In the genomic region with DNA sequence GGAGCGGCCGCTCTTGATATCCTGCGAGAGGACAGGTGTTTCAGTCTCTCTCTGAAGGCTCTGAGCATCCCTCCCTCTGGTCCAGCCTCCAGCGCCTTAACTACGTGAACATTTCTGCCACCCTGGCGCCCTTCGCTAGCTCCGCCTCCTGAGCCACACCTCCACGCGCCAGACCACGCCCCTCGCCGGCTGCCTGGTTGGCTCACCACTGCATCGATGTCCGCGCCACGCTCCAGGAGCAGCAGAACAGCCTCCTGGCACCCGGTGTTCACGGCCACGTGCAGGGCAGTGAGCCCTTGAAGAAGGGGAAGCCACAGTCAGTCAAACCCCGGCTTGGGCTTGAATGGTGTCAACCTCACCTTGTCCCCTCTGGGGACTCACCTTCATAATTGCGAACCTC, we compare ENCODE assay signal across 8 mouse cellular contexts. TPM values are rescaled to one million over a fixed set of nuclear protein-coding genes. Genes with fewer than 3 reads are reported as not detected.
DNase-seq lines count a peak whose midpoint lies in the region; ATAC-seq and TF ChIP-seq lines count a peak whose summit lies in the region.

No protein-coding gene starts in this region.

- ATAC-seq in heart, embryonic 12.5 days (ENCODE audit: insufficient number of reproducible peaks, low FRiP score) = peak; percentile 22; the same call in 1 of the 2 replicates
- peak; percentile 61; the same call in 1 of the 2 replicates for ATAC-seq in kidney, embryonic 15.5 days (replicated peaks; ENCODE audit: low FRiP score)

- no peak overlapping the region for H3K27ac ChIP-seq in cerebellum, adult 2 months (ENCODE audit: insufficient read depth, low read length)
- H3K27ac ChIP-seq in heart, embryonic 12.5 days (ENCODE audit: poor library complexity, severe bottlenecking) = no peak overlapping the region
- H3K27ac ChIP-seq in kidney, embryonic 15.5 days = no peak overlapping the region

- H3K36me3 ChIP-seq in heart, embryonic 12.5 days = no peaks in the 10 kb centered on the region
- H3K36me3 ChIP-seq in kidney, embryonic 15.5 days = no peaks in the 10 kb centered on the region

- no peak overlapping the region for H3K9ac ChIP-seq in heart, embryonic 12.5 days
- no peak overlapping the region for H3K9ac ChIP-seq in kidney, embryonic 15.5 days

- 2% methylated on average over 22 of the region's 22 CpGs for WGBS in cerebellum, adult 2 months
- WGBS in heart, embryonic 12.5 days = 3% methylated on average over 22 of the region's 22 CpGs
- WGBS in kidney, embryonic 15.5 days = 5% methylated on average over 22 of the region's 22 CpGs

- TF ChIP-seq POLR2A in cerebellum, adult 2 months (IDR thresholded peaks at IDR 0.05; ENCODE audit: borderline replicate concordance, insufficient read depth, low read length) = no peak

- no peaks in the 10 kb centered on the region for H3K9me3 ChIP-seq in heart, embryonic 12.5 days (replicated peaks)
- H3K9me3 ChIP-seq in kidney, embryonic 15.5 days (replicated peaks) = no peaks in the 10 kb centered on the region

- H3K4me2 ChIP-seq in heart, embryonic 12.5 days = peak overlapping the region; percentile 53
- peak overlapping the region; percentile 49 for H3K4me2 ChIP-seq in kidney, embryonic 15.5 days

- DNase-seq in cerebellum, postnatal 10 days = peak; percentile 75 to 80
- DNase-seq in cerebellum, adult 2 months = no peak
- peak; percentile 61 for DNase-seq in Muller cell, postnatal 12 days (ENCODE audit: inconsistent ontology term)
- DNase-seq in lung, postnatal 36 days = peak; percentile 76
- no peak for DNase-seq in adipocyte (ENCODE audit: low spot score)
- DNase-seq in c-Kit-positive CD71-positive TER-119-positive erythroid progenitor cells, embryonic 14.5 days (ENCODE audit: low spot score) = no peak

- no peaks in the 10 kb centered on the region for H3K4me1 ChIP-seq in cerebellum, adult 2 months (ENCODE audit: control insufficient read depth, insufficient read depth, low read length)
- H3K4me1 ChIP-seq in heart, embryonic 12.5 days (replicated peaks) = peaks cover 27% of the 10 kb centered on the region
- H3K4me1 ChIP-seq in kidney, embryonic 15.5 days = peaks cover 27% of the 10 kb centered on the region

- H3K4me3 ChIP-seq in cerebellum, adult 2 months (replicated peaks; ENCODE audit: insufficient read depth, low read depth, low read length) = no peak overlapping the region
- H3K4me3 ChIP-seq in heart, embryonic 12.5 days = peak overlapping the region; percentile 22
- H3K4me3 ChIP-seq in kidney, embryonic 15.5 days (replicated peaks) = peak overlapping the region; percentile 24

- H3K27me3 ChIP-seq in cerebellum, adult 2 months (ENCODE audit: control insufficient read depth, insufficient read depth, low read length) = no peaks in the 10 kb centered on the region; the same call in 1 of the 2 replicates
- H3K27me3 ChIP-seq in heart, embryonic 12.5 days (replicated peaks) = peaks cover 54% of the 10 kb centered on the region
- H3K27me3 ChIP-seq in kidney, embryonic 15.5 days = peaks cover 61% of the 10 kb centered on the region

- no peak for TF ChIP-seq CTCF in cerebellum, adult 2 months (IDR thresholded peaks at IDR 0.05; ENCODE audit: borderline replicate concordance, insufficient read depth, low read depth, low read length)

RNA-seq across cellular contexts. Expression of a gene that starts 11.5 kb away (rescaled TPM):
- 0.80 and 0.84 TPM in 2 replicates for polyA plus RNA-seq in cerebellum, adult 2 months (2012; rRNA removed)
- 1.4 and 1.7 TPM in 2 replicates for polyA plus RNA-seq in heart, embryonic 12.5 days (2016; fragmentation: Nextera tagmentation; extraction: Ambion mirVana)
- 3.9 and 4.9 TPM in 2 replicates for polyA plus RNA-seq in kidney, embryonic 15.5 days (2015; fragmentation: Nextera tagmentation; extraction: Ambion mirVana)

RNA-seq across cellular contexts. Expression of a gene that starts 14.5 kb away (rescaled TPM):
- not detected in 2 replicates for polyA plus RNA-seq in cerebellum, adult 2 months (2012; rRNA removed)
- polyA plus RNA-seq in heart, embryonic 12.5 days (2016; fragmentation: Nextera tagmentation; extraction: Ambion mirVana) = 0.27 TPM in 1 of 2 replicates, not detected in the other
- polyA plus RNA-seq in kidney, embryonic 15.5 days (2015; fragmentation: Nextera tagmentation; extraction: Ambion mirVana) = 8.3 and 9.1 TPM in 2 replicates

RNA-seq across cellular contexts. Expression of a gene that starts 40.3 kb away (rescaled TPM):
- 24.7 and 25.3 TPM in 2 replicates for polyA plus RNA-seq in cerebellum, adult 2 months (2012; rRNA removed)
- 232 and 245 TPM in 2 replicates for polyA plus RNA-seq in heart, embryonic 12.5 days (2016; fragmentation: Nextera tagmentation; extraction: Ambion mirVana)
- polyA plus RNA-seq in kidney, embryonic 15.5 days (2015; fragmentation: Nextera tagmentation; extraction: Ambion mirVana) = 244 and 257 TPM in 2 replicates

RNA-seq across cellular contexts. Expression of a gene that starts 40.7 kb away (rescaled TPM):
- 6.9 and 8.2 TPM in 2 replicates for polyA plus RNA-seq in cerebellum, adult 2 months (2012; rRNA removed)
- not detected in 2 replicates for polyA plus RNA-seq in heart, embryonic 12.5 days (2016; fragmentation: Nextera tagmentation; extraction: Ambion mirVana)
- 0.16 TPM in 1 of 2 replicates, not detected in the other for polyA plus RNA-seq in kidney, embryonic 15.5 days (2015; fragmentation: Nextera tagmentation; extraction: Ambion mirVana)

RNA-seq across cellular contexts. Expression of a gene that starts 50.0 kb away (rescaled TPM):
- polyA plus RNA-seq in cerebellum, adult 2 months (2012; rRNA removed) = 0.21 and 0.74 TPM in 2 replicates
- not detected in 2 replicates for polyA plus RNA-seq in heart, embryonic 12.5 days (2016; fragmentation: Nextera tagmentation; extraction: Ambion mirVana)
- not detected in 2 replicates for polyA plus RNA-seq in kidney, embryonic 15.5 days (2015; fragmentation: Nextera tagmentation; extraction: Ambion mirVana)

Comparison
In these comparisons a context has a peak if more than half of its experiments do, and no peak if none do; other contexts are left out.
1. DNase-seq: peak in cerebellum, postnatal 10 days (2 of 2), Muller cell, postnatal 12 days (single experiment) and lung, postnatal 36 days (single experiment); none in cerebellum, adult 2 months (0 of 2), adipocyte (single experiment) and c-Kit-positive CD71-positive TER-119-positive erythroid progenitor cells, embryonic 14.5 days (single experiment).